Mouse (Mus musculus): ENCODE results near the gene Mas1. TPM values are rescaled to one million over a fixed set of nuclear protein-coding genes. Genes with fewer than 3 reads are reported as not detected.
"Not testable (repeated sequence)": the region's sequence is repeated elsewhere in the genome, so short reads cannot be mapped to it uniquely, and the experiment has no call there.

Gene Mas1
- polyA plus RNA-seq, 1 experiment from 2014 or later = 0.50 TPM

DNA sequence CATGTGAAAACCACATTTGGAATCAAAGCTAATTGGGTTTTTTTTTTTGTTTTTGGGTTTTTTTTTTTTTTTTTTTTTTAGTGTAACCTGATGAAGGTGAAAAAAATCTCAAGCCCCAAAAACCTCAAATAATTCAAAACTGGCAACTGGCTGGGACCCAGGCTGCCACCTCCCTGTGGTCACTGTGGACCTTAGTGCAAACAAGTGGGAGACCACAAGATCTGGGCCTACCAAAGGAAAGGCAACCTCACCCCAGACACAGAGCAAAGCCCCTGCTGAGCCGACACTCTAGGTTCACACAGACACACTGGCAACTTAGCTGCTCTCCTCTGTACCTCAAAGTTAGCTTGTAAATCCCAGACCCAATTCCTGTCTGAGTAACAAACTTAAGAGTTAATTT, 36.4 kb upstream of the Mas1 start:
- Histone ChIP-seq H3K36me3 (ENCODE audit: control insufficient read depth, insufficient read depth) (peaks cover 19% of the 10 kb centered on the region), H3K4me1 (ENCODE audit: control insufficient read depth, insufficient read depth, low read length) (no peaks in the 10 kb centered on the region)
- WGBS = 79% methylated on average over 1 of the region's 1 CpGs

DNA sequence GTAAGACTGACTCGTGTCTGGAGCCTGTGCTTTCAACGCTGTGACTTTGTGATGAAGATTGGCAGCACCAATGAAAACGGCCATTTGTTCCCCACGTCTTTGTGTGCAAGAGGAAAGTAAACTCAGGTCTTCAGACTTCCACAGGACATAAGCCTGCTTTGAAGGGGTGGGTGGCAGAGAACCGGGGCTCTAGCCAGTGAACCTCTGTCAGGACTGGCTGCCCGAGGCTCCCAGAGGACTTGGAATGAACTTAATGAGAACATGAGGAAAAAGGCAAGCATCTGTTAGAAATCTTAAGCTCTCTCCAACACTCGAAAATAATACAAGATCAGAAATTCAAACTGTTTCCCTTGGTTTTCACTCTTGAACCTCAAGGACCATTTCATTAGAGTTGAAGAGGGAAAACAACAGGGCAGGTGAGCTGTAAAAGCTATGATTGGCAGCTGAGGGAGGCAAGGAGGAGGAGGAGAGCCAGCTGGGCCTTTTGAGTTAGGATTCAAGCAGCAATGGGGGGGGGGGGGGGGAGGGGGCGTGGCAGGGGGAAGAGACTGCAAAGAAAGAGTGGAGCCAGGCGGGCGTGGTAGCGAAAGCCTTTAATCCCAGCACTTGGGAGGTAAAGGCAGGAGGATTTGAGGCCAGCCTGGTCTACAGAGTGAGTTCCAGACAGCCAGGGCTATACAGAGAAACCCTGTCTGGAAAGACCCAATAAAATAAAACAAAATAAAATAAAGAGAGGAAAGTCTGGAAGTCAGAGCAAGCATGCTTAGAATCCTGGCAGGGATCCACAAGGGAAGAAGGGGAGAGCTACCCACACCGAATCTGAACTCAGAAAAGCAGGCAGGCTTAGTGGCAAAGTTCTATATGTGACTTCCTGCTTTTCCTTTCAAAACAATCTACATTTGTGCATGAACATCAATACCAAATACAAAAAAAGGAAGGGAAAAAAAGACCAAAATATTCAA, 35.7 kb upstream of the Mas1 start:
- 66% methylated on average over 11 of the region's 12 CpGs for WGBS
- Histone ChIP-seq H3K4me1 (ENCODE audit: control insufficient read depth, insufficient read depth, low read length) (no peaks in the 10 kb centered on the region), H3K9ac (ENCODE audit: low read length) (no peak overlapping the region), H3K27ac (ENCODE audit: low read length) (no peak overlapping the region), H3K4me3 (ENCODE audit: low read length) (no peak overlapping the region), H3K4me2 (ENCODE audit: low read depth, low read length) (no peak overlapping the region), H3K9me3 (replicated peaks; ENCODE audit: control insufficient read depth, low read length) (no peaks in the 10 kb centered on the region), H3K36me3 (ENCODE audit: control insufficient read depth, insufficient read depth) (peaks cover 21% of the 10 kb centered on the region), H3K27me3 (ENCODE audit: control insufficient read depth, insufficient read depth, low read length) (no peaks in the 10 kb centered on the region)
- no peak for ATAC-seq (replicated peaks; ENCODE audit: extremely low read depth, insufficient read depth, low FRiP score)

More for the DNA sequence above, 36.4 kb upstream of the Mas1 start:
- no peak overlapping the region for H3K4me2 ChIP-seq (ENCODE audit: low read depth, low read length)
- H3K9ac ChIP-seq (ENCODE audit: low read length) = no peak overlapping the region
- no peaks in the 10 kb centered on the region for H3K9me3 ChIP-seq (replicated peaks; ENCODE audit: control insufficient read depth, low read length)
- H3K27ac ChIP-seq (ENCODE audit: low read length) = no peak overlapping the region
- H3K4me3 ChIP-seq (ENCODE audit: low read length) = no peak overlapping the region
- no peak for ATAC-seq (replicated peaks; ENCODE audit: extremely low read depth, insufficient read depth, low FRiP score)
- no peaks in the 10 kb centered on the region for H3K27me3 ChIP-seq (ENCODE audit: control insufficient read depth, insufficient read depth, low read length)

DNA sequence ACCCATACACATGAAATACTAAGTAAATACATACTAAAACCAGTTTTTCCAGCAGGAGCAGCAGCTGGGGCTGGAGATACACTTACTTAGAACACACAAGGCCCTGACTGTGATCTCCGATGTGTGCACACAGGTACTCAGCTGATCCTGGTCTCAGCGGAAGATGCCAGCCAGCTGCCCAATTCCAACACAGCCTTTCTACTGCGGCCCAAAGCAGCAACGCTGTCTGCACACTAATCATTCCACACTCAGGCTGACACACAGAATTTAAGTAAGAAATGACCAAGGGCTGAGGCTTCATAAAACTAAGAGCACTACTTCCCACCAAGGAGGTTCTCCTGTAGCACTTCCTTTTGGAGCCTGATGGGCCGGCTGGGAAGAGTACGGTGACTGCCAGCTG, 34.3 kb upstream of the Mas1 start:
- H3K9me3 ChIP-seq (replicated peaks; ENCODE audit: control insufficient read depth, low read length) = no peaks in the 10 kb centered on the region

DNA sequence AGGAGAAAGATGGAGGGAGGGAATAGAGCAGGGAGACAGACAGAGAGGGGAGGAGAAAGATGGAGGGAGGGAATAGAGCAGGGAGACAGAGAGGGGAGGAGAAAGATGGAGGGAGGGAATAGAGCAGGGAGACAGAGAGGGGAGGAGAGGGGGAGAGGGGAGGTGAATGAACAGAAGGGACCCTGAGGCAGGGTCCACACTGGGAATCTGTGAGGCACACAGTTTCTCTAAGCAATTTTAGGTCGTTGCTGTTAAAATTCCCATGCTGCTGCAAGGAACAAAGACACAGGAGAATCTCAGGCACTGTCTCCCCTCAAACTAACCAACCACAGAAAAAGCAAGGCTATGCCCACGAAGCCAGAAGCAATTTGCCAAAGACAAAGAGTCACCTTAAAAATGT, 30.7 kb upstream of the Mas1 start:
- H3K4me3 ChIP-seq (ENCODE audit: low read length); H3K4me1 ChIP-seq (ENCODE audit: control insufficient read depth, insufficient read depth, low read length); H3K4me2 ChIP-seq (ENCODE audit: low read depth, low read length); H3K27ac ChIP-seq (ENCODE audit: low read length); H3K27me3 ChIP-seq (ENCODE audit: control insufficient read depth, insufficient read depth, low read length); ATAC-seq (replicated peaks; ENCODE audit: extremely low read depth, insufficient read depth, low FRiP score); H3K9me3 ChIP-seq (replicated peaks; ENCODE audit: control insufficient read depth, low read length); H3K9ac ChIP-seq (ENCODE audit: low read length): not testable (repeated sequence)
- 42% methylated on average over 2 of the region's 2 CpGs for WGBS
- peaks cover 19% of the 10 kb centered on the region for H3K36me3 ChIP-seq (ENCODE audit: control insufficient read depth, insufficient read depth)

More for the DNA sequence above, 34.3 kb upstream of the Mas1 start:
- Histone ChIP-seq H3K4me3 (ENCODE audit: low read length) (no peak overlapping the region), H3K9ac (ENCODE audit: low read length) (no peak overlapping the region), H3K36me3 (ENCODE audit: control insufficient read depth, insufficient read depth) (peaks cover 21% of the 10 kb centered on the region), H3K27ac (ENCODE audit: low read length) (no peak overlapping the region), H3K4me2 (ENCODE audit: low read depth, low read length) (no peak overlapping the region), H3K27me3 (ENCODE audit: control insufficient read depth, insufficient read depth, low read length) (no peaks in the 10 kb centered on the region), H3K4me1 (ENCODE audit: control insufficient read depth, insufficient read depth, low read length) (no peaks in the 10 kb centered on the region)
- WGBS = 93% methylated on average over 6 of the region's 6 CpGs
- no peak for ATAC-seq (replicated peaks; ENCODE audit: extremely low read depth, insufficient read depth, low FRiP score)

DNA sequence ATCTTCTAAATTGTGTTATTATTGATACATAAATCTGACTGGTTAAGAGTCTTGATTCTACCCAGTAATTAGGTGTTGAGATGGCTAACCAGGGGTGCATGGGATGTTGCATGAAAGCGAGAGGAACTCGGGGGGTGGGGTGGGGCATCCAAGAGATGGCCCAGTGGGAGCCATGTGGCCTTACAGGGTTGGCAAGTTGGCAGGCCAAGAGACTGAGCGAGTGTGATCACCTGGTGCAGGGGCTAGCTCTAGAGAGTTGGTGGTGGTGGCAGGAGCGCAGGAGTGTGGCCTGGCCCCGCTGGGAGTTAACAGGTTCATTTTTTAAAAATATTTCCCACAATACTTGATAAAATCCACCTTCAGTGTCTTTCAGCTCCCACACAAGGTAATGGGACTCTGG, 29.7 kb upstream of the Mas1 start:
- H3K36me3 ChIP-seq (ENCODE audit: control insufficient read depth, insufficient read depth) = peaks cover 16% of the 10 kb centered on the region

DNA sequence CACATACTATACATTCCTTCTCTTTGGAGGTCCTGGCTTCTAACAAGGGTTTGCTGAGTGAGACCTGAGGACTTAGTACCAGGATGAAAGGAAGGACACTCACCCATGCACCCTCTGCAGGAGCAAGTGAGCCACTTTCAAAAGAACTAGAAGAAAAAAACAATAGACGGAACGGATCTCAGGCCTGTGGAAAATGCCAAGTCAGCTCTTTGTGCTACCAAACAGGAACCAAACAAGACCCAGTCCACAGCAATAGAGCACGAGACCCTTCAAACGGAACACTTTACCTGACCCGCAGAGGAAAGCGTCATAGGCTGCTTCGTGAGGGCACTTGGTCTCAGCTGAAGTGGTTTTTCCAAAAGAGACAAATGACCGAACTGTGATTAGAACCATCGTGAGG, 24.1 kb upstream of the Mas1 start:
- Histone ChIP-seq H3K9me3 (replicated peaks; ENCODE audit: control insufficient read depth, low read length) (no peaks in the 10 kb centered on the region), H3K4me3 (ENCODE audit: low read length) (no peak overlapping the region), H3K36me3 (ENCODE audit: control insufficient read depth, insufficient read depth) (0 out of 2 replicates have a peak, but pooled peaks cover 2% of the 10 kb centered on the region), H3K4me2 (ENCODE audit: low read depth, low read length) (no peak overlapping the region), H3K27ac (ENCODE audit: low read length) (no peak overlapping the region), H3K4me1 (ENCODE audit: control insufficient read depth, insufficient read depth, low read length) (peaks cover 8% of the 10 kb centered on the region), H3K9ac (ENCODE audit: low read length) (no peak overlapping the region), H3K27me3 (ENCODE audit: control insufficient read depth, insufficient read depth, low read length) (no peaks in the 10 kb centered on the region)
- 73% methylated on average over 9 of the region's 9 CpGs for WGBS
- ATAC-seq (replicated peaks; ENCODE audit: extremely low read depth, insufficient read depth, low FRiP score) = no peak

More for the DNA sequence above, 29.7 kb upstream of the Mas1 start:
- 91% methylated on average over 5 of the region's 5 CpGs for WGBS
- Histone ChIP-seq H3K27me3 (ENCODE audit: control insufficient read depth, insufficient read depth, low read length) (no peaks in the 10 kb centered on the region), H3K9ac (ENCODE audit: low read length) (no peak overlapping the region), H3K27ac (ENCODE audit: low read length) (no peak overlapping the region), H3K9me3 (replicated peaks; ENCODE audit: control insufficient read depth, low read length) (no peaks in the 10 kb centered on the region), H3K4me3 (ENCODE audit: low read length) (no peak overlapping the region), H3K4me2 (ENCODE audit: low read depth, low read length) (no peak overlapping the region), H3K4me1 (ENCODE audit: control insufficient read depth, insufficient read depth, low read length) (no peaks in the 10 kb centered on the region)
- no peak for ATAC-seq (replicated peaks; ENCODE audit: extremely low read depth, insufficient read depth, low FRiP score)

DNA sequence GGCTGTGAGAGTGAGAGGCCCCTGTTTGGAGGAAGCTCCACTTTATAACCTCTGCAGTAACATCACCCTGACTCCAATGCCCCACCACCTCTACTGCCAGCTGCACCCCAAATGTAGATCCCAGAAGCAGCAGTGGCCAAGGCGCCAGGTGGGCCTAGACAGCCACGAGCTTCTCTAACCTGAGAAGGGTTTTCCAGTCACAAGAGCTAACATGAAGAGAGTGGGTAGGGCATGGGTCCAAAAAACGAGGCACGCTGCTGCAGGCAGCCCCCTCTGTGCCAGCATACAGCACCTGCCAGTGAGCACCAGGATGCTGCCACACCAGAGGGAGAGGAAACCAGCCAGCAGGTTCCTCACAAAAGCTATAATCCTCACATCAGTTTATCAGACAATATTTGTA, 23.1 kb upstream of the Mas1 start:
- H3K4me3 ChIP-seq (ENCODE audit: low read length) = no peak overlapping the region
- peaks cover 17% of the 10 kb centered on the region for H3K4me1 ChIP-seq (ENCODE audit: control insufficient read depth, insufficient read depth, low read length)
- no peak overlapping the region for H3K9ac ChIP-seq (ENCODE audit: low read length)
- no peaks in the 10 kb centered on the region for H3K9me3 ChIP-seq (replicated peaks; ENCODE audit: control insufficient read depth, low read length)
- no peak for ATAC-seq (replicated peaks; ENCODE audit: extremely low read depth, insufficient read depth, low FRiP score)
- H3K4me2 ChIP-seq (ENCODE audit: low read depth, low read length) = no peak overlapping the region
- no peak overlapping the region for H3K27ac ChIP-seq (ENCODE audit: low read length)
- no peaks in the 10 kb centered on the region for H3K27me3 ChIP-seq (ENCODE audit: control insufficient read depth, insufficient read depth, low read length)
- WGBS = 82% methylated on average over 4 of the region's 4 CpGs
- no peaks in the 10 kb centered on the region for H3K36me3 ChIP-seq (ENCODE audit: control insufficient read depth, insufficient read depth)

DNA sequence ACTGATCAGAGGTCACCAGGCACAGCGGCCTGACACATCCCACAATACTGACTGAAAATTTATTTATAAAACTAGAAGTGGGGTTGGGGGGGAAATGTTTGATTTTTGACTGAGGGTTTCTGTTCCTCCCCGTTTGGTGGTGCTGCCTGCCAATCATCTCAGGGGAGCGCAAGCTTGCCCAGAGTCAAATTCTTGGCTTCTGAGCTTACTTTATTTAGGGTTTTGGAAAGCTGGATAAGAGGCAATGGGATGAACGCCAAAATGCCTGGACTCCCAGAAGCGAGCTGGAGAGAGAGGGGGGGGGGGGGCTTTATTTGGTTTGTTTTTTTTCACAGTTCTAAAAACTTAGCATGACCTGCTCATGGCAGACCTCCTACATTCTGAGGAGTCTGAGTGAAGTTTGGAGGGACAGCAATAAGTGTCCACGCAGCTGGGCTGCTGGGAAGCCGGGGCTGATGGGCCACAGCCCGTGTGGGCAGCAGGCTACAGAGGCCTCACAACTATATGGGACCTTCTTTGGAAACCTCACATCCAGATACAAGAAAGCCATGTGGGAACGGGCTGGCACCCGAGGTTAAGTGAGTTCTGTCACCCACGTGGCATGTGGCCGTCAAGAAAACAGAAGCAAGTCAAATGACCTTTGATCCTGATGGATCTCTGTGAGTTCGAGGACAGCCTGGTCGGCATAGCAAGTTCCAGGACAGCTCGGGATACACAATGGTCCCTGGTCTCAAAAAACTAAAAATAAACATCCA, 19.3 kb upstream of the Mas1 start:
- Histone ChIP-seq H3K4me1 (ENCODE audit: control insufficient read depth, insufficient read depth, low read length) (peaks cover 17% of the 10 kb centered on the region), H3K4me3 (ENCODE audit: low read length) (no peak overlapping the region), H3K36me3 (ENCODE audit: control insufficient read depth, insufficient read depth) (no peaks in the 10 kb centered on the region), H3K27ac (ENCODE audit: low read length) (peak overlapping the region; percentile 68), H3K9me3 (replicated peaks; ENCODE audit: control insufficient read depth, low read length) (no peaks in the 10 kb centered on the region), H3K9ac (ENCODE audit: low read length) (no peak overlapping the region), H3K27me3 (ENCODE audit: control insufficient read depth, insufficient read depth, low read length) (no peaks in the 10 kb centered on the region), H3K4me2 (ENCODE audit: low read depth, low read length) (no peak overlapping the region)
- peak; percentile 40; the same call in 1 of the 2 replicates for ATAC-seq (replicated peaks; ENCODE audit: extremely low read depth, insufficient read depth, low FRiP score)
- 49% methylated on average over 15 of the region's 15 CpGs for WGBS

DNA sequence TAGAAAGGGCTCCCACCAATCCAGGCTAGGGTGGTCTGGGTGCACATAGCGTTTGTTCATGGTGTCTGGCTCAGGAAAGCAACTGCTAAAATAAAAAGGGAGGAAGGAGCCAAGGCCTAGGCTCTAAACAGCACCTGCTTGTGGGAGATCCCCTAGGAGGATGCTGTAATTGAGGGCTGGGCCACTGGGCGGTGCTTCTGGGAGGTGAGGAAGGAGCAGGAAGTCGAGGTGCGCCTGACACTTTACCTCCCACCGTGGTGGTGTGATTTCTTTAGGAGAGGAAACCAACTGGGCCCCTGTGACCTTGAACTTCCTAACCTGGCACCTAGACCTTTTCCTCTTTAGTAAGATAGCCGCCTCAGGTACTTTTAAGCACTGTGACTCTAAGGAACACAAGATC, 18.7 kb upstream of the Mas1 start:
- Histone ChIP-seq H3K9me3 (replicated peaks; ENCODE audit: control insufficient read depth, low read length) (no peaks in the 10 kb centered on the region), H3K4me3 (ENCODE audit: low read length) (no peak overlapping the region), H3K27ac (ENCODE audit: low read length) (peak overlapping the region; percentile 68), H3K27me3 (ENCODE audit: control insufficient read depth, insufficient read depth, low read length) (no peaks in the 10 kb centered on the region), H3K9ac (ENCODE audit: low read length) (no peak overlapping the region), H3K4me2 (ENCODE audit: low read depth, low read length) (no peak overlapping the region), H3K36me3 (ENCODE audit: control insufficient read depth, insufficient read depth) (no peaks in the 10 kb centered on the region), H3K4me1 (ENCODE audit: control insufficient read depth, insufficient read depth, low read length) (peaks cover 17% of the 10 kb centered on the region)
- WGBS = 43% methylated on average over 6 of the region's 6 CpGs
- no peak for ATAC-seq (replicated peaks; ENCODE audit: extremely low read depth, insufficient read depth, low FRiP score)

All from heart, embryonic 16.5 days (tissue).